ENCODE assay signal across 22 mouse cellular contexts in genomic region chr5:90431053-90431452, GRCm38 (mm10). TPM values are rescaled to one million over a fixed set of nuclear protein-coding genes. Genes with fewer than 3 reads are reported as not detected.
DNase-seq lines count a peak whose midpoint lies in the region; ATAC-seq and TF ChIP-seq lines count a peak whose summit lies in the region.
"Had no signal": no experiment of that assay in that cellular context is flagged by ENCODE, and none has a peak within 500 bp of the region (broad histone marks: within the 10 kb centered on the region; RNA-seq: fewer than 3 reads in every experiment).

No protein-coding gene starts in this region.

- no peak overlapping the region for H3K4me2 ChIP-seq in liver, embryonic 12.5 days
- H3K4me2 ChIP-seq in liver, embryonic 16.5 days (ENCODE audit: low read depth, low read length): no peak overlapping the region
- H3K4me2 ChIP-seq: forebrain, embryonic 13.5 days; heart, embryonic 11.5 days; heart, embryonic 15.5 days; hindbrain, embryonic 14.5 days had no signal

- H3K79me2 ChIP-seq in liver, adult 2 months (ENCODE audit: control insufficient read depth, insufficient read depth, low read length): no peaks in the 10 kb centered on the region

- WGBS in liver, adult 2 months: 15% methylated on average over 9 of the region's 9 CpGs
- WGBS in liver, embryonic 12.5 days (ENCODE audit: insufficient replicate concordance): 55% methylated on average over 9 of the region's 9 CpGs
- 55% methylated on average over 9 of the region's 9 CpGs for WGBS in liver, embryonic 16.5 days (ENCODE audit: insufficient replicate concordance)

- H3K36me3 ChIP-seq in liver, adult 2 months (ENCODE audit: control insufficient read depth, insufficient read depth, low read length): no peaks in the 10 kb centered on the region
- no peaks in the 10 kb centered on the region for H3K36me3 ChIP-seq in liver, embryonic 12.5 days
- H3K36me3 ChIP-seq in liver, embryonic 16.5 days (ENCODE audit: control insufficient read depth, insufficient read depth): no peaks in the 10 kb centered on the region
- H3K36me3 ChIP-seq: embryonic facial prominence, embryonic 10.5 days; G1E; heart, embryonic 15.5 days; hindbrain, embryonic 10.5 days had no signal

- ATAC-seq in liver, embryonic 12.5 days: peak; percentile 55
- peak; percentile 92 for ATAC-seq in liver, embryonic 16.5 days (ENCODE audit: low read depth)
- ATAC-seq: CD4-positive, CD25-positive, alpha-beta regulatory T cell, adult 4 months; forebrain, embryonic 13.5 days; forebrain, postnatal 0 days had no signal

- peak; percentile 90 for DNase-seq in liver, adult 2 months (ENCODE audit: extremely low read depth, low read depth, low spot score)
- DNase-seq in lung, postnatal 4 days: no peak
- no peak for DNase-seq in cerebellum, adult 11-12 months
- DNase-seq in adrenal gland, postnatal 25 days: no peak
- DNase-seq: adrenal gland, adult 8-10 months; cerebellum, adult 11 months; cerebellum, adult 9-11 months; forebrain, postnatal 0 days; gastrocnemius, postnatal 14 days; heart, adult 2 months had no signal

- no peak for TF ChIP-seq CTCF in liver, adult 2 months (IDR thresholded peaks at IDR 0.05; ENCODE audit: low read depth, low read length)

- no peak overlapping the region for H3K4me3 ChIP-seq in liver, adult 2 months (ENCODE audit: insufficient read depth, low read depth, low read length)
- no peak overlapping the region for H3K4me3 ChIP-seq in liver, embryonic 12.5 days
- H3K4me3 ChIP-seq in liver, embryonic 16.5 days (ENCODE audit: low read depth, low read length): no peak overlapping the region
- H3K4me3 ChIP-seq: embryonic facial prominence, embryonic 10.5 days; forebrain, embryonic 13.5 days; heart, adult 2 months; heart, embryonic 15.5 days; hindbrain, embryonic 10.5 days had no signal

- H3K4me1 ChIP-seq in liver, adult 2 months (ENCODE audit: control insufficient read depth, insufficient read depth, low read length): no peaks in the 10 kb centered on the region; the same call in 1 of the 2 replicates
- H3K4me1 ChIP-seq in liver, embryonic 12.5 days: no peaks in the 10 kb centered on the region
- no peaks in the 10 kb centered on the region for H3K4me1 ChIP-seq in liver, embryonic 16.5 days (ENCODE audit: control insufficient read depth, low read depth, low read length)
- H3K4me1 ChIP-seq: embryonic facial prominence, embryonic 10.5 days; forebrain, embryonic 13.5 days; heart, embryonic 15.5 days; hindbrain, embryonic 10.5 days had no signal

- H3K27ac ChIP-seq in liver, adult 2 months (replicated peaks; ENCODE audit: insufficient read depth, low read depth, low read length): peak overlapping the region; percentile 51; the same call in 1 of the 2 replicates
- H3K27ac ChIP-seq in liver, embryonic 12.5 days: no peak overlapping the region; the same call in 1 of the 2 replicates
- no peak overlapping the region for H3K27ac ChIP-seq in liver, embryonic 16.5 days (ENCODE audit: low read length)
- H3K27ac ChIP-seq: embryonic facial prominence, embryonic 10.5 days; forebrain, embryonic 13.5 days; heart, adult 2 months; heart, embryonic 15.5 days; hindbrain, embryonic 10.5 days; hindbrain, embryonic 14.5 days had no signal

- TF ChIP-seq POLR2A in liver, adult 2 months (IDR thresholded peaks at IDR 0.05; ENCODE audit: extremely low read depth, insufficient read depth, low read length): no peak

- H3K9ac ChIP-seq in liver, adult 2 months (ENCODE audit: low read depth, low read length): peak overlapping the region; percentile 12; the same call in 1 of the 2 replicates
- H3K9ac ChIP-seq in liver, embryonic 12.5 days: no peak overlapping the region
- H3K9ac ChIP-seq in liver, embryonic 16.5 days (ENCODE audit: low read depth, low read length): no peak overlapping the region
- H3K9ac ChIP-seq: forebrain, embryonic 13.5 days; forebrain, postnatal 0 days; heart, embryonic 15.5 days; hindbrain, embryonic 14.5 days had no signal

- no peaks in the 10 kb centered on the region for H3K27me3 ChIP-seq in liver, adult 2 months (ENCODE audit: control insufficient read depth, insufficient read depth, low read length)
- no peaks in the 10 kb centered on the region for H3K27me3 ChIP-seq in liver, embryonic 12.5 days (replicated peaks)
- no peaks in the 10 kb centered on the region for H3K27me3 ChIP-seq in liver, embryonic 16.5 days (ENCODE audit: control insufficient read depth, insufficient read depth, low read depth, low read length)
- H3K27me3 ChIP-seq: forebrain, embryonic 13.5 days; heart, embryonic 15.5 days had no signal

- no peaks in the 10 kb centered on the region for H3K9me3 ChIP-seq in liver, embryonic 12.5 days (replicated peaks)
- H3K9me3 ChIP-seq in liver, embryonic 16.5 days (replicated peaks; ENCODE audit: control insufficient read depth, low read length): no peaks in the 10 kb centered on the region
- H3K9me3 ChIP-seq: embryonic facial prominence, embryonic 10.5 days; forebrain, embryonic 13.5 days; G1E; heart, embryonic 15.5 days; hindbrain, embryonic 10.5 days had no signal

RNA-seq across cellular contexts. Expression of gene Alb, which starts 29.6 kb away (rescaled TPM):
- total RNA-seq in liver, adult 2 months (2014; rRNA removed): 64,755 and 74,209 TPM in 2 replicates
- 38,500 and 40,596 TPM in 2 replicates for polyA plus RNA-seq in liver, adult 2 months (2012; rRNA removed)
- 1,037 and 1,058 TPM in 2 replicates for polyA plus RNA-seq in liver, embryonic 12.5 days (2016; fragmentation: Nextera tagmentation; extraction: Ambion mirVana)
- polyA plus RNA-seq in liver, embryonic 16.5 days (2015; fragmentation: Nextera tagmentation; extraction: Ambion mirVana): 7,404 and 8,768 TPM in 2 replicates
- total RNA-seq in adrenal gland, postnatal 25 days (2021): 10.5 and 672 TPM in 2 replicates
- total RNA-seq: forebrain, postnatal 0 days; G1E; heart, adult 2 months; heart, postnatal 25 days had no signal
- polyA plus RNA-seq: CD4-positive, CD25-positive, alpha-beta regulatory T cell, adult 4 months; embryonic facial prominence, embryonic 10.5 days; forebrain, embryonic 13.5 days; forebrain, postnatal 0 days; G1E; hindbrain, embryonic 10.5 days; hindbrain, embryonic 14.5 days had no signal

RNA-seq across cellular contexts. Expression of gene Afp, which starts 59.5 kb away (rescaled TPM):
- total RNA-seq in liver, adult 2 months (2014; rRNA removed): 1.3 and 1.9 TPM in 2 replicates
- 0.10 and 0.23 TPM in 2 replicates for polyA plus RNA-seq in liver, adult 2 months (2012; rRNA removed)
- 6,058 and 6,260 TPM in 2 replicates for polyA plus RNA-seq in liver, embryonic 12.5 days (2016; fragmentation: Nextera tagmentation; extraction: Ambion mirVana)
- polyA plus RNA-seq in liver, embryonic 16.5 days (2015; fragmentation: Nextera tagmentation; extraction: Ambion mirVana): 15,779 and 15,904 TPM in 2 replicates
- total RNA-seq in adrenal gland, postnatal 25 days (2021): not detected in 2 replicates
- total RNA-seq: adrenal gland, adult 8-10 months; forebrain, postnatal 0 days; gastrocnemius, adult 18-20 months; gastrocnemius, postnatal 14 days; heart, adult 2 months; heart, postnatal 25 days had no signal
- polyA plus RNA-seq: G1E; heart, adult 2 months had no signal

Comparison
In these comparisons a context has a peak if more than half of its experiments do, and no peak if none do; other contexts are left out.
1. RNA of gene Afp, which starts 59.5 kb away (polyA plus RNA-seq): 15,779 to 15,904 TPM in liver, embryonic 16.5 days and 6,058 to 6,260 TPM in liver, embryonic 12.5 days; 0.10 to 0.23 TPM in liver, adult 2 months; every median in the first group is over 1,000 times any median in the second.